Mouse (Mus musculus): ENCODE data around the gene Yipf4.

Yipf4 gene

GRCm38 (mm10) chr17:74526117-74526516, 36.8 kb downstream of the Yipf4 start:
- no peak for DNase-seq (ENCODE audit: low spot score in 2 of 2)

DNA sequence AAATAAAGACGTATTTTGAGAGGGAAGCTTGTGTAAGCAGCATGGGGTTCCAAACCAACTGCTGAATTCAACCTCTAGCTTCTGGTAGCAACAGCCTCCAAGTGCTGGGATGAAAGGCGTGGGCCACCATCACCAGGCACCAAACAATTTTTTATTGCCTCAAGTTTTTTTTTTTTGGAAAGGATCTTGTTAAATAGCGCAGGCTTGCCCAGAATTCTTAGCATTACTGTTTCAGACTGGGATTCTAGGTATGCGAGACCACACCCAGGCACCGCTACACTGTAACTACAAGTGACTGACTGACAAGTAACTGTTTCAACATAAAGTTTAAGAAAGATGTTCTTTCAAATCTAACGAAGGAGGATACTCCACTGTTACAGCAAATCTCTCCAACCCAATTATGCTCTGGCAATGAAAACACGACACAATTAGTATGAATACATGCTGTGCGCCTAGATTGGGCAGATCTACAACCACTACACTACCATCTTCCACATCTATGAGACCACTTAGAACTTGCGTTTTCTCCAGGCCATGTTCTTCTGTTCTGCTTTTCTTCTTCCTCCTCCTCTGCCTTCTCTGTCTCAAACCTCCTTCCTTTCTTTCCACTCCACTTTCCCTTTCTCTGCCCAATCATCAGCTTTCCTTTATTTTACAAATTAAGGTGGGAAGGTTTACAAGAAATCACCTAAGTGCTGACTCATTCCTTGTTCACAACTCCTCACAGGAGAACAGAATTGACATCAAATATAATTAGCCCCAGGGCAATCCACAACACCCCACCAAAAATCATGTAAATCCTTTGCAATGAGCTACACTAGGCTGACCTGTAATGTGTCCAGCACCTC, 37.7 kb downstream of the Yipf4 start:
- no peak for DNase-seq (ENCODE audit: low spot score in 2 of 2)

GRCm38 (mm10) chr17:74527729-74528607, 38.7 kb downstream of the Yipf4 start, which contains the start of gene Birc6:
Birc6 (plus strand) TSS chr17:74528295.
- DNase-seq (ENCODE audit: low spot score in 2 of 2): peak; percentile 100

DNA sequence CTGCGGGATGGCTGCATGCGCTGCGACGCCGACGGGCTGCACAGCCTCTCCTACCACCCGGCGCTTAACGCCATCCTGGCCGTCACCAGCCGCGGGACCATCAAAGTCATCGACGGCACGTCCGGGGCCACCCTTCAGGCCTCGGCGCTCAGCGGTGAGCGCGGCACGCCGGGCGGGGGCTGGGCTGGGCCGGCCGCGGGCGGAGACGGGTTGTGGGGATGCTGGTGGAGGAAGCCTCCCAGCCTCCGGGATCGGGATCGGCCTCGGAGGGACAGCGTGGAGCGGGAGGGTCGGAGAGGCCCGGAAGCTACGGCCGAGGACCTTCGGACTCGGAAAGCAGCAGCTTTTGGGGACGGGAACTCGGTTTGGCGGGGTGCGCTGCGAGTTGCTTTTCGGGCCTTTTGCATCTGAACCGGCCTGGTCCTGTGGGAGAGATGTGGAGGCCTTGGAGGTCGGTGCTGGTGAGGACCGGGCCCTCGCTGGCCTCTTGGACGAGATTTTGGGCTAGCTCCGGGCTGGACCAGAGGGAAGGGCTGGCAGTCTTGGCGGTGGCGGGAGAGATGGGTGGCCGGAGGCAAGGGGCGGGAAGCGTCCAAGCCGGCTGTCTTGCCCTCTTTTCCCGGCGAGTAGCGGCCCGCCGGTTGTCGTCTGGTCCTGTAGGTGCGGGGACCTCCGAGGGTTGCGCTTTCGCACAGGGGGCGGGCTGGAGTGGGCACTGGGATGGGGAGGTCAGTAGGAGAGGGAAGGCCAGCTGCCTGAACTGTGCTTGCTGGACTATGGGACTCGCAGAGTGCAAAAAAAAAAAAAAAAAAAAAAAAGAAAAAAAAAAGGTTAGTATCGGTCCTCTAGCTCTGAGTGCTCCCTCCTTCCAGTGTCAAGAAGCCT, 39.6 kb downstream of the Yipf4 start:
- peak; percentile 31 to 57 for DNase-seq (ENCODE audit: low spot score in 2 of 2)

- no peak for DNase-seq (ENCODE audit: low spot score in 2 of 2)
Measured at GRCm38 (mm10) chr17:74529533-74529824, 40.2 kb downstream of the Yipf4 start.

GRCm38 (mm10) chr17:74534971-74535370, 45.7 kb downstream of the Yipf4 start:
- no peak for DNase-seq (ENCODE audit: low spot score in 2 of 2)

DNA sequence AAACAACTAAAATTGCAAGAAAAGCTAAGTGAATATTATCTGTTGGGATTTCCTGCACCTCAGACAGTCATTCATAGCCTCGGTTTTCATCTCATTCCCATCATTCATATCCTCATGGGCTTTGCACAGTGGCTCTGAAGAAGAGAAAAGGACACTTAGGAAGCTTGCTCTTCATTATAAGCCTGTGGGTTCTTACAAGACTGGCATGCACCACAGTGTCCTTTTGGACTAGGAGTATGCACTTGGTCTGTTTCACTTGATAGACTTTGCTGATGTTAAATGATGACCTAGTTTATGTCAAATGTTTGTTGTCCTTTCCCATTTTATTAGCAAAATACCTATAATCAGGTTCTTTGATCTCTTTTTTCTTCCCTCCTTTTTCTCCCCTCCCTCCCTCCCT, 48.2 kb downstream of the Yipf4 start:
- no peak for DNase-seq (ENCODE audit: low spot score in 2 of 2)

GRCm38 (mm10) chr17:74543615-74544014, 54.3 kb downstream of the Yipf4 start:
- no peak for DNase-seq (ENCODE audit: low spot score in 2 of 2)
